Mouse (Mus musculus) lung, postnatal 25 days (tissue): Measurements from ENCODE around the gene Wnt6.

ENCODE experiments used
- DNase-seq: peaks from one replicate; pipeline ENCODE4 v3.0.0; 2022; ENCODE audit warnings: low spot score

Wnt6 gene

DNA sequence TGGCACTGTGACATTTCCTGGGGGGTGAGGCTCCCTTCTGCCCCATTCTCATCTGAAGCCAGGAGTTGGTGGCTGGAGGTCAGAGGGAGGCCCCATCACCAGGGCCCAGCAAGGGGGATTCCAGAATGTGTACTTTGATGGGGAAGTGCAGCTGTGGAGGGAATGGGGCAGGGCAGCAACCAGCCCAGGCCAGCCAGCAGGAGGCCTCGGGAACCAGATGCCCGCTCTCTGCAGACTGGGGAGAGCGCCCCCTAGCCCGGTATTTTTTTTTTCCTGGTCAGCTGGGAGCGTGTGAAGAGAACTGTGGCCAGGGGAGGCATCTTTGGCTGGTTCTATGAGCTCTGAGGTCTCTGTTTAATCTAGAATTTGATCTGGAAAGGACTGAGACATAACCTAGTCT lies 4.1 kb downstream of the Wnt6 start:
- DNase-seq, result no peak

DNA sequence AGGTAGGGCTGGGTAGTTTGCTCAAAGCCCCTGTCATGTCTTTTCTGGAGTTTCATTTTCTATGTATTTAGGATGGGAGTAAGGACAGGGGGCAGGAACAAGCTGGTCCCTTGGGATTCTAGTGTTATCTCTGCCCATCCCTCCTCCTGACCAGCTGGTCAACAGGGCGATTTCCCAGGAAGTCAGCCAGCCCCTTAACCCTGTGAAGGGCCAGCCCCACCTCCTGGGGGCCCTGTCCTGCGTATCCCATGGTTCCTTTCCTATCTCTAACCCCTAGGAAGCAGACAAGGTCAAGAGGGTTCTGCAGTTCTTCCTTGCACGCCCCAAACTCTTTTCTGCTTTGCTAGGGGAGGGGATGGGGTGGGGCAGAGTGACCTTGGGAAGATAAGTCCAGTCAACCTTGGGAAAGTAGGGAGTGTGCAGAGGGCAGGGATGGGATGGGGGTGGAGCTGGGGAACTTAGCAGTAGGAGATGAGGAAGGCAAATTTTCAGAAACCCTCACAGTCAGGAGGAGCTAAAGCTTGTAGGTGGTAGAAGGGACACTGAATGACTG lies 7.3 kb downstream of the Wnt6 start:
- DNase-seq, result no peak

GRCm38 (mm10) chr1:74782045-74782444 lies 10.4 kb downstream of the Wnt6 start:
- DNase-seq, result no peak

GRCm38 (mm10) chr1:74783554-74783953 lies 11.9 kb downstream of the Wnt6 start:
- no peak for DNase-seq

GRCm38 (mm10) chr1:74784041-74784759 lies 12.5 kb downstream of the Wnt6 start:
- peak; percentile 37 for DNase-seq

- peak; percentile 80 for DNase-seq
These were observed 16.2 kb downstream of the Wnt6 start for GRCm38 (mm10) chr1:74787846-74788245.

GRCm38 (mm10) chr1:74788603-74789176 lies 17.0 kb downstream of the Wnt6 start:
- DNase-seq, result no peak

- no peak for DNase-seq
These were observed 18.4 kb downstream of the Wnt6 start for GRCm38 (mm10) chr1:74790095-74790494.

DNA sequence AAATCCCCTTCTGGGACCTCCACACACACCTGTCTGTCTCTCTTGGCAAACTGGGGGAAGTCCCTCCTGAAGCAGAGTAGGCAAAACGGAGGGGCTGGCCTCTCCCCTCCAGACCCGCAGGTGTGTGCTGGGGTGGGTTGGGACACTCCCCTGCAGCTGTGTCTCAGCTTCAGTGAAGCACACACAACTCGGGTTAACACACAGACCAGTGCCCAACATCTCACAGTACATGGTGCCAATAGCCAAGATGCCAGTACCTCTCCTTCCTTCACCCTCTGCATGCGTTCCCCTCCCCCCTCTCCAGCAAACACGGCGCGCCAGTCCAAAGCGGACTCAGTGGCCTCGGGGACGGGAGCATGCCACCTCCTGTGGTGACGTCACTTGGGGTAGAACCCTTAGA lies 19.6 kb downstream of the Wnt6 start, which contains the start of gene Wnt10a:
Gene Wnt10a (plus strand): TSS at position 268 of the 400 bp plus-strand sequence.
- no peak for DNase-seq

DNA sequence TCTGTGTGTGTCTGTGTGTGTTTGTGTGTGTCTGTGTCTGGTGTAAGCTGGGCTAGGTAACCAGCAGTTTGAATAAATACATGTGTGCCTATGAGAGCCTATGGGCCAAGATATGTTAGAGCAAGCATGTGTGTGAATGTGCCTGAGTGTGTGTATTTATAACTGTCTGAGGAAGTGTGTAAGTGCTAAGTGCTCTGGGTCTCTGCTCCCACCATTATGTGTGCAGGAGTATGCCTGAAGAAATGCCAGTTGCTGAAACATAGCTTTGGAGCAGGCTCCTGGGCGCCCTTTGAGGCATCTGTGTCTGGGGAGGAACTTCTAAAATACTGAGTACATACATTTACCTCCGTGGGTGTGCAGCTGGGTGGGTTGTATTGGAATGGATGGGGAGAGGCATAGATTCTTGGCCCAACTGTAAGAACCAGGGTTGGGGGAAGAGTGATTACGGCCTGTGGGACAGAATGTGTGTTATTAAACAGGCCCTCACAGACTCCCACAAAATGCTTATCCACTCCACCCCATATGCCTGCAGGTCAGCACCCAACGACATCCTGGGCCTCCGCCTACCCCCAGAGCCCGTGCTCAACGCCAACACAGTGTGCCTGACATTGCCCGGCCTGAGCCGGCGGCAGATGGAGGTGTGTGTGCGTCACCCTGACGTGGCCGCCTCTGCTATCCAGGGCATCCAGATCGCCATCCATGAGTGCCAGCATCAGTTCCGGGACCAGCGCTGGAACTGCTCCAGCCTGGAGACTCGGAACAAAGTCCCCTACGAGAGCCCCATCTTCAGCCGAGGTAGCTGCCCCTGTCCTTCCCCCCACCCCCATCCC lies 21.4 kb downstream of the Wnt6 start:
- no peak for DNase-seq

- DNase-seq, result no peak
These were observed 22.9 kb downstream of the Wnt6 start for GRCm38 (mm10) chr1:74794487-74795144.

GRCm38 (mm10) chr1:74795145-74795529 lies 23.4 kb downstream of the Wnt6 start:
- no peak for DNase-seq

DNA sequence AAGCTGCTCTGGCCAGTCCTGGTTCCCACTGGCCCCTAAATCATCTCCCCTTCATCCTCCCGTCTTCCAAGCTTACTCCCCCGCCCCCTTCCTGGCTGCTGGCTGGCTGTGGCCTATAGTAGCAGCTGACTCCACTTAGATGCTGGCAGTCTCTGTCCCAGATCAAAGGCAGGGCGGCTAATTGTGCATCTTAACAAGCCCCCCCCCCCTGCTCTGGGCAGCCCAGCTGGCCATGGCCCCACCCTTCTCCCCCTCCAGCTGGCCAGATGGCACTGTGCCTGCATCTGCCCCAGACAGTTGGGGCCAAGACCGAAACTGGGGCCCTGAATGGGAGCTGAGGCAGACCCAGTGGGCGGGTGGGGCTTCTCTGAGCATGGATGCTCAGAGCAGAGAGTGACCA lies 25.8 kb downstream of the Wnt6 start:
- no peak for DNase-seq

GRCm38 (mm10) chr1:74800424-74800888 lies 28.8 kb downstream of the Wnt6 start:
- no peak for DNase-seq

GRCm38 (mm10) chr1:74801631-74802140 lies 30.0 kb downstream of the Wnt6 start:
- DNase-seq, result no peak

- DNase-seq, result peak; percentile 76
These were observed 31.3 kb downstream of the Wnt6 start for GRCm38 (mm10) chr1:74802795-74803656.

DNA sequence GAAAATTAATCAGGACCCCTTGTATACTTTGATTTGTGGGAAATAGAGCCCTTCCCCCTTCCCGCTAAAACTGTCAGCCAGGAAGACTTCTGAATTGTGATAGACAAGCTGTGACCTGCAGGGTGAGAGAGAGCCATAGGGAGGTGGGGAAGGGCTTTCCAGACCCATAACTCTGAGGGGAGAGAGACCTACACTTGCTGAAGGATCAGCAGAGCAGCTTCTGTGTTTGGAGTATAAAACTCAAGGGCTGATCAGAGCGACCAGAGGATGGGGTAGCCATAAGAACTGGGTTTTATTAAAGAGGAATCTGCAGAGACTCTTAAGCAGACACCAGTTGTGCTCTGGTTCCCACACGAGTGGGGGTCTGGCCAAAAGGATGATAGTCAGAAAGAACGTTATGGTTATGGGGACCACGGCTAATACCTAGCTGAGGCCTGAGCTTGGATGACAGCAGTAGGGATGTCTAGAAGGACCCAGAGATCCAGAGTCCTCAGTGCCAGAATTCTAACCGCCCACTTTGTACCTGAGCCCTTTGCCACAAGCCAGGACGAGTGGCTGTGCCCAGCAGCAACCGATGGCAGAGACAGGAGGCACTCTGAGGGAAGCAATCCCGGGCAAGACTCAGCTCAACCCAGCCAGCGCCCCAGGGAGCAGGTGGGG lies 32.6 kb downstream of the Wnt6 start:
- no peak for DNase-seq

- no peak for DNase-seq
These were observed 33.7 kb downstream of the Wnt6 start for GRCm38 (mm10) chr1:74805340-74805835.

DNA sequence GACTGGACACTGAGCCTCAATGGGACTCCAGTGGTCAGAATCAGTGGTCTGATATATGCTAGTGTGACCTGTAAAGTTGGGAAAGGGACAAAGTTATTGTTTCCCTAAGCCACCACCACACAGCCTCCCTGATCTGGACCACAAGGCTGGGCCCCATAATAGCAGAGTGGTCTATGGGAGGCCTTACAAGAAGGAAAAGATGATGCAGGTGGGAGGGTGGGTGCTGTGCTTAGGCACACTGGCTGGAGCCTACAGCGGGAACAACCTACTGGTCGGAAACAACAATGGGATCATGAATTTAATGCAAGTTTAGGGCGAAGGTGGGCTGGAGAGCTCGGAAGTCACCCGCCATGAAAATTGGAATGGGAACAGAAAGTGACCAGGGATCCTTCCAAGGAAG lies 34.2 kb downstream of the Wnt6 start:
- no peak for DNase-seq
